Mouse (Mus musculus): Measurements from ENCODE around the gene Eif4g3.

- TF ChIP-seq CTCF (IDR thresholded peaks at IDR 0.05) = no peak
- TF ChIP-seq EP300 (IDR thresholded peaks at IDR 0.05; ENCODE audit: insufficient read depth, low read depth, low read length) = no peak
Measured at GRCm38 (mm10) chr4:138009786-138010502, 17.1 kb downstream of the Eif4g3 start.
